Mouse (Mus musculus) kidney, postnatal 36 days (tissue): Measurements from ENCODE around the gene Stard3.

Source experiments
- DNase-seq, 2 experiments: peaks; one replicate each; pipeline ENCODE4 v3.0.0; 2021 to 2022; ENCODE audit warnings: mixed read lengths in 2 of 2

The Stard3 gene

DNA sequence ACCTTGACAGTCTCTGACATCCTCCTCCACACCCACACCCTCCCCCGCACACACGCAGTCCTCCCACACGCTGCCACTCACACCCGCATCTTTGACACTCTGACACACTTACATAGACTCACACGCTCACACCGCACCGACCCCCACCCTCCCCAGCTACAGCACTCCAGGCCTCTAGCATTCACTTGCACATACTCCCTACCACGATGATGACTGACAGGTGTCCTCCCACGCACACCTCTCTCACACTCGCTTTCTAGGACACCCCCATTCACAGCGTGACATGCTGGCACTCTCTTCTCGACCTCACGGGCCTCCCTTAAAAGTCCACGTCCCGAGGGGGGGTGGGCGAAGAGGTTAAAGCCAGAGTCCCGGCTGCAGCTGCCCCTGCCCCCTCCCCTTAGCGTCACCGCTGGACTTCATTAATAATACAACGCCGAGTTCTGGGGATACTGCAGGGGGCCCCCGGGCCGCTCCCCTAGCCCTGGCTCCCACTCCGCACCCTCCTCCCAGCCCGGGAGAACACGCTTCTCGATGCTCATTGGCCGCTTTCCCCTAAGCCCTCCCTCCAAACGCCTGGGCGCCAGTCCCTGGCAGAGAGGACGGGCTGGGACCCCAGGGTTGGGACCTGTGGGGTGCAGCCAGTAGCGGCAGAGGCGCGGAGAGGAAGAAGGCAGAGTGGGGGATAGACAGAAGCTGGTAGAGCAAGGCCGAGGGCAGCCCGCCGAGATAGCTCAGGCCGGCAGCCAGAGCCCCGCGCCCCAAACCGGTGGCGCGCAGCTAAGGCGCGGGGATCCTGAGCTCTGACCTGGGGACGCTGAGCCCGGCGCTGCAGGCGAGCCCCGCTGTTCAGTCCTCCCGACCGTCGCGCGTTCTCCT, 9.8 kb upstream of the Stard3 start, which contains the start of gene Ppp1r1b:
Gene Ppp1r1b (plus strand): TSS at position 322 of the 879 bp plus-strand sequence.
- DNase-seq = peak; percentile 61 to 72

DNA sequence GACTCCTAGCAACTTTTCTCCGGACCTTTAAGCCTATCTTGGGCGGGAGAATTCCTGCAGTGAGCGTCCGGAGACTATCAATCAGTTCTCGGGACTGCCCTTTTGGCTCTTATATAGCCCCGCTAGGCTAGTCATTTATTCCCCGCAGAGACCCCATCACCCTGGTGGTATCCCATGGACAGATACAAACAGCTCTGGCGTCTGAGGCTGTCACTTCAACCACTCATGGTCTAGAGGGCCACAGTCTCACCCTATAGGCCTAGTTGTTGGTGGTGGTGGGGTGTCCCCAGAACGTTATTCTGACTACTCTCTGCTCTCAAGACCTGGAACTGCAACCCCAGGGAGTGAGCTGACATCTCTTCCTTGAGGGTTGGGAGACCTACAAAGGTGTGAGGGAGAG, 8.9 kb upstream of the Stard3 start:
- DNase-seq = no peak

DNA sequence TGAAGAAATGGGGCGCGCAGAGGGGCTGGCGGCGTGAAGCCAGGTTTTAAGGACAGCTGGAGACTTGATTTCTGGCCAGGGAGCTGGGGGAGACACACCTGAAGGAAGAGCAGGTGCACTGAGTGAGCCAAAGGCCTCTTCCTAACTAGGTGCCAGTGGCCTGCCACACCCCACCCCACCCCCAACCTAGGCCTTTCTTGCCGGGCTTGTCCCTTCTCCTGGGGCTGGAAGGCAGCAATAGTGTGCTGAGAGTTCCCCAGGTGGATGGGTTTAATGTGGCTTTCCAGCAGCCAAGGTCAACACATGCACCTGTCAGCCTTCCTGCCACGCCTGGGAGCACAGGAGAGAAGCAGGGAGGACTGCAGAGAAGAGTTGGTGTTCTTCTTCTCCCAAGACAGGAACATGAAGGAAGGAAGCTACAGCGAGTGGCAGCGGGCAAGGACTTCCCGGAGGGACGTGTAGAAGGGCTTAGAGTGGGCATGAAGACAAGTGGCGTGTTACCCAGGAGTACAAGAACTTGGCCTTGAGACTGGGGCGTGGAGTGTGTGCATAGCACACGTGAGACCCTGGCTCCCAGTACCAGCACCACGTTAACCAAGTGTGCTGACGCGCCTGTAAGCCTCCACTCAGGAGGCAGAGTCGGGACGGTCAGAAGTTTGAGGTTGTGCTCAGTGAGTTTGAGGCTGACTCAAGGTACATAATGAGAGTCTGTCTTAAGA, 5.7 kb upstream of the Stard3 start:
- no peak for DNase-seq

DNA sequence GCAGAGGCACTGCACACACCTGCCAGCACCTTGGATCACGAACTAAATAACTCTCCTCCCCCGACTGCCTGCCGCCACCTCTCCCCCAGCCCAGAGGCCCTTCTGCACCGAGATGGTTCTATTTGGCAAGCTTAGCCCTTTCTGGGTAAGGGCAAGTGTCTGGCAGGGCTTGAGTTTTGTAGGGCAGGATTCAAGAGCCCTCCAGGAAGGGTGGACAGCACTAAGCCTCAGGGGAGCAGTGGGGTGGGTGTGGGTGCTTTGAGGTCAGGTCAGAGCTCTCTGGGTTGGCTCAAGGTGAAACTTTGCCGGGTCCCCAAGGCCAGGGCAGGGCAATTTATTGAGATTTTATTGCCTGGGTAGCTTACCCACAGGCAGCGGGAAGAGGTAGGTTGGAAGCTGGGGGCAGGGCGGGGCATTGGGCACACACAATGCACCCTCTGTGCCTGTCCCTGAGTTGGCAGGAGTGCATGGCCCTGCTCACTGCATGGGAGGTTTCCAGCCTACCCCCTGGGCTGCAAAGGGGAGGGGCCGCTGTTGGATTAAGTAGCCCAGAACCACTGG, 4.4 kb upstream of the Stard3 start:
- DNase-seq = peak; percentile 59 to 75

DNA sequence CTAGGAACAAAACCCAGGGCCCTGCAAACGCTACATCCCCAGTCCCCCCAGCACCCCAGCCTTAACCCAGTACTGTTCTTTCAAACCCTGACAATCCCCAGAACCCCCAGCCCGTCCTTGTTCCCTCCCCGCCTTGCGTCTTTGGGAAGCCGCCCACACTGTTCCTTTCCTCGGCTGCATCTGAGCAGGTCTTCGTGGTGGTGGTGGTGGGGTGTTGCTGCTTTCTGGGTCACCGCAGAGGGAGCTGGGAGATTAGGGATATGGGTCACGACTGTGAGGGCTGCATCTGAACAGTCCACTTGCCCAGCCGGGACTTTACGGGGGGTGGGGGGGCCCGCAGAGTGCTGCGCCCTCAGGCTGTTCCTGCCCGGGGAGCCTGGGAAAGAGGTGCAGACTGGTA, 3.7 kb upstream of the Stard3 start:
- no peak for DNase-seq

DNA sequence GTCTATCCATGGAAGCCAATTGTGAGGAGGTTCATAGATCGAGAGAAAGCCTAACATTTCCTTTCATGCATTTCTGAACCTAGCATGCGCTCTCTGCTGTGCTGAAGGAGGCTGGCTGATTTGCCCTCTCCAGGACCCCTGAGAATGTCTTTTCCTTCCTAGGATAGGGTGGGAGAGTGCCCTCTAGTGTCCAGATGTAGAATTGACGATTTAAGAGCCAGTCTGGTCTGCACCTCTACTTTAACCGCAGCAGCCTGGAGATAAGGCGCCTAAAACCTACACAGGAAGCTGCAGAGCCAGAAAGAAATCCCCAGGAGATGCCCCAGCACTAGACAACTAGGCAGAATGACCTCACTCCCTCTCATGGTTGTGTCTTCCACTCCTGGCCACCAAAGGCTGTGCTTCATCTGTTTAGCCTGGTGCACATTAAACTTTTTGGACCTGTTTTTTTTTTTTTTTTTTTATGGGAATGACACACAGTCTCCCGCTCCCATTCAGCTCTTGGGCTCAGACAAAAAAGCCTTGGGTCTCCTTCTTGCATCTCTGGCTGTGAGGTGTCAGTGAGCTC, 2.4 kb upstream of the Stard3 start:
- peak; percentile 60 to 68 for DNase-seq

DNA sequence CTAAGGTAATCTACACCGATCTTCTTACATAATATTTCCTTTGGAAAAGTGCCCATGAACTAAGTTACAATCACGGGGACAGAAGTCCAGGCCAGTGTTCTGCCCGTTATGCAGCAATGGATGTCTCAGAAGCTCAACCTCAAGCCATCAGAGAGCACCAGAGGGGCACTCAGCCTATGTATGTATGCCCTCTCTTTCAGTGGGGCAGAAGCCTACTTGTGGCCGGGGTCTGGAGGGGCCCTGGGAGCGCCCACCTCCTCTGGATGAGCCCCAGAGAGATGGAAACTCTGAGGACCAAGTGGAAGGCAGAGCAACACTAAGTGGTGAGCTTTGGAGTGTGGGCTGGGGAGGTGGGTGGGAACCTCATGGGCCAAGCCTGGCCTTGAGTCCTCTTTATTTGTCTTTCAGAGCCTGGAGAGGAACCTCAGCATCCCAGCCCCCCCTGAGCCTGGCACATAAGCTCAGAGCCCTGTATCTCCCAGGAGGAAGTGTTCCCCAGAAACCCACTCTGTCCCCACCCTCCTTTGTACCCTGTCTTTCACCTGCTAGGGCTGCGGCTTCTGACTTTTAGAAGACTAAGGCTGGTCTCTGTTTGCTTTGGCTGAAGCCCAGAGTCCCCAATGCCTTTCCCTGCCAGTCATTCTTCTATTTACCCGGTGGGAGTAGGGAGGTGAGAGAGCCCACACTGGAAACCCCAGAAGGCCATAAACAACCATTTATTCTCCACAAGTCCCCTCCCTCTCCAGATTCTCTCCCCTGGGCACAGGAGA, 1.4 kb upstream of the Stard3 start:
- DNase-seq = no peak

DNA sequence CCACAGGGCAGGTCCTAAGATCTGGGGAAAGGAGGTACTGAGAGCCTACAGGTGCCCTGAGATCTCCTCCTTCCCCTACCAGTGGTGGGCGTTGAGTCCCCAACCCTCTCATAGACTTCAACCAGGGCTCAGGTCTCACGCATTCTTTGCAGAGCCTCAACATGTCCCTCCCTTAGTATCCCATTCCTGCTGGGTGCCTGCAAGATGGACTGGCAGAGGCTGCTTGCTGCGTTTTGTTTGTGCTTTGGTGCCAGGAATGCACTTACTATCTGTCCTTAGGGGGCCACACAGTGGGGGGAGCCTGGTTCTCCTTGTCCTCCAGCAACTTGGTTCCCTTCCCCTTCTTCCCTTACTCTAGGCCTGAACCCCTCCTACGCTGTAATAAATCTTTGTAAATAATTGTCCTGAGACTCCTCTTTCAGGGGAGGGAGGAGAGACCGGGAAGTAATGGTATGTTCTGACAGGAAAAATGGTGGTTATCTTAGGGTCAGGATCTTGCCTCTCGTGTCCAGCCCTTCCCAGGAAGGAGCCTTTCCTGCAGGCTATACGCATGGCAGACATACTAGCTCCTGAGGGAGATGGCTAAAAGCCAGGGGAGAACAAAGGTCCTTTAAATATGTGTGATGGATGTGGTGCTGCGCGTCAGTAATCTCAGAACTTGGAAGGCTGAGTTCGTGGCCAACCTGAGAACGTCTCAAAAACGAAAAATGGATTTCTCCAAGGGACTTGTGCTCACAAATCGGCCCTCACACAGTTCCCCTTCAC, 590 bp upstream of the Stard3 start:
- peak in 1 of 2 experiments; percentile 51 for DNase-seq

DNA sequence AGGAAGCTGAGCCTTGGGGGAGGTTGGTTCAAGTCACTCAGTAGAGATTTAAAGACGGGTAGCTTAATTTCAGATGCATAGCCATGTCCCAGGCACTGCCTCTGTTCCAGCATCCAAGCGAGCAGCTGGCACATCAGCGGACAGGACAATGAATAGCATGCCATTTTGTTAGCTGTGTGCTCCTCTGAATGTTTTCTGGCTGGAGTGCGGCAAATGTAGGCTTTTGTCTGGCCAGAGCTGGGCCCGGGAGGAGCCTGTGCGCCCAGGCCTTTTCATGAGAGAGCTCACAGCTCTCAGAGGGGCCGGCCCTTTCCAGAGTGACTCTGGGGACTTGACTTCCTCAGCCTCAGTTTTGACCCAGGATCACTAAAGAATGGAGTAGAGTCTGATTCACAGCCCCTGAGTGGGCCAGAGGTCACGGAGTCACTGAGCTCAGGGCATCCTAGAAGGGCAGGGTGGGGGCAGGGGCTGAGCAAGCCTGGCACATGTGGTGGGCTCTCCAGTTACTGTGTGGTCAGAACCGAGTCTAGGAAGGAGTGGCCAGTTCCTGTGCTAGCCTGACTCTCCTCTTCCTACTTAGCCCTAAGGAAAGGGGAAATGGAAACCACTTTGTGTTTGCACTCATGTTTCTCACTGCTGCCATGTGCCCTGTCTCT, 2.8 kb downstream of the Stard3 start:
- no peak for DNase-seq

DNA sequence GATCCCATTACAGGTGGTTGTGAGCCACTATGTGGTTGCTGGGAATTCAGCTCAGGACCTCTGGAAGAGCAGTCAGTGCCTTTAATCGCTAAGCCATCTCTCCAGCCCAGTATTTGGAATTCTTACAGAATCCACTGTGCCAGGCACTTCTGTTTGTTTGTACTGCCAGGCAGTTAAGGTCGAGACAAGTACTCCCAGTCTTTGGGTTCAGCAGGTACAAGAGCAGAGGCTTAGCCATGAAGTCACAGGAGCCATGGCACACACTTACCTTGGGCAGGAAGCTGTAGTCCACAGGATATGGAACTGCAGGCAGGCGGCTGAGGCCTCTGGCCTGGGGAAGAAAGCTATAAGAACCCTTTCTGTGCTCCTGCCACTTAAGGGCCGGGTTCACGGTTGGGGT, 5.6 kb downstream of the Stard3 start:
- no peak for DNase-seq

DNA sequence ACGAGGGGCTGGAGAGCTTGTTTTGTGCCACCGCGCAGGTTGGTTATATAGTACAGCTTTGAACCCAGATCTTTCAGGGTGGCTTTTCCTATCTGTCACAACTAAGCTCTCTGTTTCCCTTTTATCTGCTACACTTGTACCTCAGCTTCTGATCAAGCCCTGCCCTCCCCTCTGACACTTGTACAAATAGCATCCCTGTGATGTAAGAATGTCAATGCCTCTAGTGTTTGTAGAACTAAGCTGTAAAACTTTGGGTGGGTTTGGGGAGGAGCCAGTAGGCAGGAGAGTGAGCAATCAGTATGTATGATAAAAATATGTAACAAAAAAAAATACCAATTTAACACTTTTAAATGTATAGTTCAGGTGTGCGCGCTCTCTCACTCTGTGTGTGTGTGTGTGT, 6.2 kb downstream of the Stard3 start:
- no peak for DNase-seq

DNA sequence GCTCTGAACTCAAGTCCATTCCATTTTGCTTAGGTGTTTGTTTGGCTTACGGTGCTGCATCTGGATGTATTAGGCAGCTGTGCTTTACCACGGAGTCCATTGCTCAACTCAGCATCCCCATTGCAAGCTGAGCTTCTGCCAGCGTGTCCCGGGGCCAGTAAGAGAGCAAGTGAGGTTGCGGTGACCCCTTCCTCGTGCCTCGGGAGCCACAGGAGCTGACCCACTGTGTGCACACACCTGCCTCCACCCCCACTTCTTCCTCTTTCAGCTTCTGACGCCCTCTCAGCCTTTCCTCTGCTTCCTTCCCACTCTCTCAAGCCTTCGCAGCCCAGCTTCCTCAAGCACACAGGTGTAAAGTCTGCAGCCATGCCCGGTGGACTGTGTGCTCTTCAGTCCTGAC, 8.1 kb downstream of the Stard3 start:
- no peak for DNase-seq

DNA sequence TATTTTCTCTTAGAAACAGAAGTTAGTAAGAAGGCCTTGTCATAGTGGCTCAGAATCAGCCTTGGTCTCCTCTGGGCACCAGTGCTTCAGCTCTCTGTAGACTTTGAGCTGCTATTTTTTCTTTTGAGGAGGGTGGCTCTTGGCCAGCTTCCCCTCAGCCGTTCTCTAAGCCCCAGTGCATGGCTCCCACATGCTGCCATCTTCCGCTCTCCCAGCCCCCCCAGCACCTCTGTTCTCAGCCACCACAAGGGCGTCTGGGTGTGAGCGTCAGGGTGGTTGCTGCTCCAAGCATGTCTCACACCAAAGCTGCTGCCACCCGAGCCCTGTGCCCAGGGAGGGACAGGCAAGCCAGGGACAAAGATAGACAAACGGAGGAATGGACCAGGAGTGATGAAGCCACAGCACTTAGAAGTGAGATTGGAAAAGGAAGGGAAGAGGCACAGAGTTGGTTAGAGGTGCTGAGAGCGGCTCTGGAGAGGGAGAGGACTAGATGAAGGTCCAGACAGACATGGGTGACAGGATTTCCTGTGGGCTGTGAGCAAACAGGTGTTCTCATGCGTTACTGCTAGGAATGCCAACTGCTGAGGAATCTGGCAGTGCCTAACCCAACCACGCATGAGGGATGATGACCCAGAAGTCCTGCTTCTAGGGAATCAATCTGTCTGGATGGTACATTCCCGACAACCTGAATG, 9.1 kb downstream of the Stard3 start:
- DNase-seq = peak in 1 of 2 experiments; percentile 31

DNA sequence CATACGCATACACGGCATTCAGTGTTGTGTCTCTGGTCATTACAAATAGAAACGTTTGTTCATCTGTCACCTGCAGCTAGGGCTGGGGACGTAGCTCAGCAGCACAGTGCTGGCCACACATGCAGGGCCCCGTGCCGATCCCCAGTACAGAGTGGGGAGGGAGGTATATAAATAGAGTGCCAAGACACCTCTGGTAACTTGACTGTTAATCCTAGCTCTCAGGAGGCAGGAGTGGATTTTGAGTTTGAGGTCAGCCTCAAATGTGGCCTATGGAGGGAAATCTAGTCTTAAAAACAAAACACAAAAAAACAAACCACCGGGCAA, 9.7 kb downstream of the Stard3 start:
- DNase-seq = no peak

DNA sequence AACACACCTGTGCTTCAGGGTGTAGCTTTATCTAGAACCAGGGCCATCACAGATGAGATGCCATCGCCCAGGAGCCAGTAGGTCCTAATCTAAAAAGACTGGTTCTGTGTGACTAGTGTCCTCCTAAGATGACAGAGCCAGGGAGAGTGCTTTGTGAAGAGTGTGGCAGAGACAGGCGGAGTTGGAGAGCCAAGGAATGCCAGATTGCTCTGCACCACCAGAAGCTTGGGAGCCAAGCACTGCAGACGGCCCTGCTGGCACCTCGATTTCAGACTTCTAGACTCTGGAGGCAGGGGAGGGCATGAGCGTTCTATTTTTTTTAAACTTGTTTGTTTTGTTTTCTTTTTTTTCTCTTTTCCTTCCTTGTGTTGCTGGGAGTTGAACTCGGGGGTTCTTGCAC, 11.2 kb downstream of the Stard3 start:
- DNase-seq = no peak

DNA sequence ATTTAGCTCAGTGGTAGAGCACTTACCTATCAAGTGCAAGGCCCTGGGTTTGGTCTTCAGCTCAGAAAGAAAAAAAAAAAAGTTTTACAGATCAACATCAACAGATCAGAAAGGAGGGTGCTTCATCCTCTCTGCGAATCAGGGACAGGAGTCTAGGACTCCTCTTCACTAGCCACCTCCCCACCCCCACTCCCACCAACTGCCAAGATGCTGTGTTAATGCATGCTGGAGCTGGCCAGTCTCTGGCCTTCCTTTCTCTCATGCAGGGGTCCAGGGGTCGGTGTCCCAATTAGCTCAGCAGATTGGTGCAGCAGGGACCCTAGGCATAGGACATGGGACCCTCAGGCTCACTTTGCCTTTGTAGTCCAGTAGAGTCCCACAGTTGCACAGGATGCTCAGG, 12.4 kb downstream of the Stard3 start:
- DNase-seq = no peak

DNA sequence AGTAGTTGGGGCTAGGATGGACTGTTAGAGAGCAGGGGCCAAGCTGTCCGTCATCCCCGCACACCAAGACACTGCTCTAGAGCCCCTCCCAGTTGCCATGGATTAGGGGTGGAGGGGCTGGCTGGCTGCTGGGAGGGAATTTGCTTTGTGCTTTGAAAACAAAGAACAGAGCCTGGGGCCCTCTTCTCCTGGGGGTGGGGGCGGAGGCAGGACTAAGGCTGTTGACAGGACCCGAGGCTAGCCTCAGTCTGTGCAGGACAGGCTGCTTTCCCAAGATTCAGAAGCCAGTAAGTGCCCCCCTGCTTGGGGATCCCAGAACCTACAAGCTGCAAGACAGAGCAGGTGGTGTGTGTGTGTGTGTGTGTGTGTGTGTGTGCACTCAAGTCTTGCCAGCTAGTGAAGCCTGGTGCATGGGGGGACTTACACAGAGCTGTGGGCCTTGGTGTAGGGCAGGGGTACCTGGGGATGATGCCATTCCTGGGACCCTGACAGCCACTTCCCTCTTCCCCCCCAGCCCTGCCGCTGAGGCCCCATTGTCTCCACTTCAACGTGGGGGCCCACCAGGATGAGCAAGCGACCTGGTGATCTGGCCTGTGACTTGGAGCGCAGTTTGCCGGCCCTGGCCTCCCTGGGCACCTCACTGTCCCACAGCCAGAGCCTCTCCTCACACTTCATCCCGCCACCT, 13.5 kb downstream of the Stard3 start:
- DNase-seq = no peak

DNA sequence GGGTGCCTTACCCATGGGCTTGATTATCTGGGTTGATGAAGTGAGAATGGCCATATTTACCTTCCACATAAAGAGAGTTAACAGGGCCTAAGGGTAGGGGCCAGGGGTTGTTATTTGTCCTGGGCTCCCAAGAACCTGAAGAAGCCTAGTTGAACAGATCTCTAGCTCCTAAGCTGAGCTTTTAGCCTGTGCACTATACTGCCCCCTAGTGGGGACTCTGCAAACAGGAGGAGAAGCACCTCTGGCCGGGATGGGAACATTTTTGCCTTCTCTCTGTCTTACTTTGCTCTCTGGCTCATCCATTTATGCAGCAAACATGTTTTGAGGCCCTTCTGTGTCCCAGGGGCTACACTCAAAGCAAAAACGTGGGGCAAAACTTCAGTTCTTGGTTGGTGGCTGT, 14.2 kb downstream of the Stard3 start:
- peak; percentile 63 to 84 for DNase-seq

DNA sequence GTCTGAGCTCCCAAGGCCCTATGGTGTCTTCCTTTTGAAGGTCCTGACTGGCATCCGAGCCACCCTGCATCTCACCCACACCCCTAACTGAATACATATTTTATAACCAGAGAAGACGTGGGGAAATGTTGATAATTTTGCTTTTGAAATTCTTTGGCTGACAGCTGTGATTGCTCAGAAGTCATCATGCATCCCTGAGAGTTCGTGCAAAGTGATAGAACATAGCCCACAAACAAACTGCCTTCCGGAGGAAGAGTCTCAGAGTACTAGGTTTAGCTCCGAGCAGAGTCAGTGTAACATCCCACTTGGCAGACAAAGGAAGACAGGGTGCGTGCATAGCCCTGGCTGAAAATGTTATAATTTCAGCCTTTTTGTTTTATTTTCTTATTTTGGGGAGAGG, 15.1 kb downstream of the Stard3 start:
- DNase-seq = no peak

DNA sequence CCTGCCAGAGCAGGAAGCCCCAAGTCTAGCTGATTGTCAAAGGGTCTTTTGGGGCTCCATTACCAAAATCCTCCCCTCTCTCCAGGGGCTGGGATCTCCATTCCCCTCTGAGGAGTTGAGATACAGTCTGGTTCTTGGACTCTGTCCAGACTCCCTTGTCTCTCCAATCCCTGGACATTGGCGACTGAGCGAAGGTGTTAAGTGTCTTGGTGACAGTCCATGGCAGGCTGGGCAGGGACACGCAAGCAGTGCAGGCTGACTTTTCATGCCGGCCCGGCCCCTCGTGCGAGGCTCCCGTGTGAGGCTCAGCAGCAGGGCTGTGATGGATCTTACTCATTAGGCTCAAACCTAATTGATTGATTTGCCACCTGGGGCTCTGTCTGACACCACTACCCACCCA, 16.1 kb downstream of the Stard3 start:
- DNase-seq = no peak
